Mouse (Mus musculus): ENCODE data around the gene Rdh16f2. TPM values are rescaled to one million over a fixed set of nuclear protein-coding genes. Genes with fewer than 3 reads are reported as not detected.

Rdh16f2 gene
- polyA plus RNA-seq (2014; fragmentation: Illumina TruSeq; extraction: RNeasy Lipid Tissue Mini Kit (QIAGEN cat#74804); ENCODE audit: low read depth, low replicate concordance): 144 TPM

GRCm38 (mm10) chr10:127866232-127866631, at the start of gene Rdh16f2:
Rdh16f2 (plus strand) TSS chr10:127866474.

GRCm38 (mm10) chr10:127849628-127850027, 16.6 kb upstream of the Rdh16f2 start, which contains the start of gene Rdh19:
Rdh19 (plus strand) TSS chr10:127849928.

GRCm38 (mm10) chr10:127888605-127889004, 22.3 kb downstream of the Rdh16f2 start, which contains the start of gene Rdh7:
Rdh7 (minus strand) TSS chr10:127888817.

GRCm38 (mm10) chr10:127898218-127898617, 31.9 kb downstream of the Rdh16f2 start, which contains the start of gene Sdr9c7:
Sdr9c7 (plus strand) TSS chr10:127898518.

Other genes starting within 250 kb of the Rdh16f2 start
- gene Lrp1, start 245.3 kb upstream of the Rdh16f2 start, polyA plus RNA-seq (2014; fragmentation: Illumina TruSeq; extraction: RNeasy Lipid Tissue Mini Kit (QIAGEN cat#74804); ENCODE audit: low read depth, low replicate concordance): 1.5 TPM
- gene Stat6, start 223.5 kb upstream of the Rdh16f2 start, polyA plus RNA-seq (2014; fragmentation: Illumina TruSeq; extraction: RNeasy Lipid Tissue Mini Kit (QIAGEN cat#74804); ENCODE audit: low read depth, low replicate concordance): 22.0 TPM
- gene Nemp1, start 199.6 kb upstream of the Rdh16f2 start, polyA plus RNA-seq (2014; fragmentation: Illumina TruSeq; extraction: RNeasy Lipid Tissue Mini Kit (QIAGEN cat#74804); ENCODE audit: low read depth, low replicate concordance): 5.9 TPM
- gene Nab2, start 197.9 kb upstream of the Rdh16f2 start, polyA plus RNA-seq (2014; fragmentation: Illumina TruSeq; extraction: RNeasy Lipid Tissue Mini Kit (QIAGEN cat#74804); ENCODE audit: low read depth, low replicate concordance): 1.2 TPM
- not detected for gene Myo1a, start 161.3 kb upstream of the Rdh16f2 start, polyA plus RNA-seq (2014; fragmentation: Illumina TruSeq; extraction: RNeasy Lipid Tissue Mini Kit (QIAGEN cat#74804); ENCODE audit: low read depth, low replicate concordance)
- not detected for gene Tac2, start 142.0 kb upstream of the Rdh16f2 start, polyA plus RNA-seq (2014; fragmentation: Illumina TruSeq; extraction: RNeasy Lipid Tissue Mini Kit (QIAGEN cat#74804); ENCODE audit: low read depth, low replicate concordance)
- gene Zbtb39, start 126.9 kb upstream of the Rdh16f2 start, polyA plus RNA-seq (2014; fragmentation: Illumina TruSeq; extraction: RNeasy Lipid Tissue Mini Kit (QIAGEN cat#74804); ENCODE audit: low read depth, low replicate concordance): 2.1 TPM
- gene Gpr182, start 114.7 kb upstream of the Rdh16f2 start, polyA plus RNA-seq (2014; fragmentation: Illumina TruSeq; extraction: RNeasy Lipid Tissue Mini Kit (QIAGEN cat#74804); ENCODE audit: low read depth, low replicate concordance): 0.61 TPM
- gene Rdh1, start 106.8 kb upstream of the Rdh16f2 start, polyA plus RNA-seq (2014; fragmentation: Illumina TruSeq; extraction: RNeasy Lipid Tissue Mini Kit (QIAGEN cat#74804); ENCODE audit: low read depth, low replicate concordance): 1.1 TPM
- gene Rdh16f1, start 106.7 kb upstream of the Rdh16f2 start, polyA plus RNA-seq (2014; fragmentation: Illumina TruSeq; extraction: RNeasy Lipid Tissue Mini Kit (QIAGEN cat#74804); ENCODE audit: low read depth, low replicate concordance): not detected
- gene Rdh9, start 90.1 kb upstream of the Rdh16f2 start, polyA plus RNA-seq (2014; fragmentation: Illumina TruSeq; extraction: RNeasy Lipid Tissue Mini Kit (QIAGEN cat#74804); ENCODE audit: low read depth, low replicate concordance): 3.0 TPM
- 190 TPM for gene Rdh16, start 65.3 kb upstream of the Rdh16f2 start, polyA plus RNA-seq (2014; fragmentation: Illumina TruSeq; extraction: RNeasy Lipid Tissue Mini Kit (QIAGEN cat#74804); ENCODE audit: low read depth, low replicate concordance)
- 2.4 TPM for gene Rdh19, start 16.5 kb upstream of the Rdh16f2 start, polyA plus RNA-seq (2014; fragmentation: Illumina TruSeq; extraction: RNeasy Lipid Tissue Mini Kit (QIAGEN cat#74804); ENCODE audit: low read depth, low replicate concordance)
- not detected for gene Rdh7, start 22.3 kb downstream of the Rdh16f2 start, polyA plus RNA-seq (2014; fragmentation: Illumina TruSeq; extraction: RNeasy Lipid Tissue Mini Kit (QIAGEN cat#74804); ENCODE audit: low read depth, low replicate concordance)
- gene Sdr9c7, start 32.0 kb downstream of the Rdh16f2 start, polyA plus RNA-seq (2014; fragmentation: Illumina TruSeq; extraction: RNeasy Lipid Tissue Mini Kit (QIAGEN cat#74804); ENCODE audit: low read depth, low replicate concordance): 0.16 TPM
- gene Hsd17b6, start 141.1 kb downstream of the Rdh16f2 start, polyA plus RNA-seq (2014; fragmentation: Illumina TruSeq; extraction: RNeasy Lipid Tissue Mini Kit (QIAGEN cat#74804); ENCODE audit: low read depth, low replicate concordance): not detected
- gene Prim1, start 148.7 kb downstream of the Rdh16f2 start, polyA plus RNA-seq (2014; fragmentation: Illumina TruSeq; extraction: RNeasy Lipid Tissue Mini Kit (QIAGEN cat#74804); ENCODE audit: low read depth, low replicate concordance): 22.8 TPM
- 1,133 TPM for gene Naca, start 169.1 kb downstream of the Rdh16f2 start, polyA plus RNA-seq (2014; fragmentation: Illumina TruSeq; extraction: RNeasy Lipid Tissue Mini Kit (QIAGEN cat#74804); ENCODE audit: low read depth, low replicate concordance)
- gene Ptges3, start 192.5 kb downstream of the Rdh16f2 start, polyA plus RNA-seq (2014; fragmentation: Illumina TruSeq; extraction: RNeasy Lipid Tissue Mini Kit (QIAGEN cat#74804); ENCODE audit: low read depth, low replicate concordance): 395 TPM
- 1,708 TPM for gene Atp5b, start 216.8 kb downstream of the Rdh16f2 start, polyA plus RNA-seq (2014; fragmentation: Illumina TruSeq; extraction: RNeasy Lipid Tissue Mini Kit (QIAGEN cat#74804); ENCODE audit: low read depth, low replicate concordance)
- 9.3 TPM for gene Baz2a, start 225.1 kb downstream of the Rdh16f2 start, polyA plus RNA-seq (2014; fragmentation: Illumina TruSeq; extraction: RNeasy Lipid Tissue Mini Kit (QIAGEN cat#74804); ENCODE audit: low read depth, low replicate concordance)

All from kidney, adult 10 weeks (tissue).